ENCODE assay signal across 8 mouse cellular contexts in the genomic region with DNA sequence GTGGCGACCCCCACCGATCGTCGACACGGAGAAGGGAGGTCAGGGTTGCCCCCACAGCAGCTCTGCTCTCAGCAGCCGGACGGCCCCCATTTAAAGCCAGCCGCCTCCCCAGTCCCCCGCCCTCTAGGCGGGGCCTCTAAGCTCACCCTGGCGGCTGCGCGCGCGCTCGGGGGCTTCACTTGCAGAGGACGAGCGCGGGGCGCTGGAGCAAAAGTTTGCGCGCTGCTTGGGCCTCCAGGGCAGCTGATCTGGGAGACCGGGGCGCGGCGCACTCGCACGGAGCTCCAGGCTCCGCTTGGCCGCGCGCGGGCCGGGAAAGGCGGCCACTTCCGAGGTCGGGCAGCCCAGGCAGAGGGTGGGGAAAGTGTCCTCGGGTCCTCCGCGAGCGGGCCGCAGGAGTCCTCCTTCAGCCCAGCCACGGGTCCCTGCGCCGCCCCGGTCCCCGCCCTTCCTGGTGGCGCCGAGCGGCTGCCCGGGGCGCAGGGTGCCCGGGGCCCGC. TPM values are rescaled to one million over a fixed set of nuclear protein-coding genes. Genes with fewer than 3 reads are reported as not detected.
DNase-seq lines count a peak whose midpoint lies in the region; ATAC-seq and TF ChIP-seq lines count a peak whose summit lies in the region.

TSS of gene Prima1 (minus strand) at position 68 of the 499 bp plus-strand sequence.

- WGBS in heart, embryonic 12.5 days: under 1% methylated on average over 54 of the region's 54 CpGs
- 0% methylated on average over 41 of the region's 54 CpGs for WGBS in kidney, embryonic 16.5 days
- under 1% methylated on average over 45 of the region's 54 CpGs for WGBS in neural tube, embryonic 11.5 days

- H3K27ac ChIP-seq in embryonic fibroblast, embryonic 13.5 days (ENCODE audit: insufficient read depth, low read length): no peak within 1 kb of the TSS
- peak within 1 kb of the TSS; percentile 69 for H3K27ac ChIP-seq in heart, embryonic 12.5 days (ENCODE audit: poor library complexity, severe bottlenecking)
- H3K27ac ChIP-seq in kidney, embryonic 16.5 days (ENCODE audit: low read length): peak within 1 kb of the TSS; percentile 86
- H3K27ac ChIP-seq in neural tube, embryonic 11.5 days (ENCODE audit: low read depth, low read length): peak within 1 kb of the TSS; percentile 75

- H3K4me3 ChIP-seq in embryonic fibroblast, embryonic 13.5 days (ENCODE audit: insufficient read depth, low read length): peak within 1 kb of the TSS; percentile 21
- peak within 1 kb of the TSS; percentile 73 for H3K4me3 ChIP-seq in heart, embryonic 12.5 days
- H3K4me3 ChIP-seq in kidney, embryonic 16.5 days (ENCODE audit: low read length): peak within 1 kb of the TSS; percentile 68
- H3K4me3 ChIP-seq in neural tube, embryonic 11.5 days (ENCODE audit: low read depth, low read length): peak within 1 kb of the TSS; percentile 65

- peak within 1 kb of the TSS; percentile 80 for H3K4me2 ChIP-seq in heart, embryonic 12.5 days
- H3K4me2 ChIP-seq in kidney, embryonic 16.5 days (replicated peaks; ENCODE audit: low read depth, low read length): peak within 1 kb of the TSS; percentile 68
- peak within 1 kb of the TSS; percentile 90 for H3K4me2 ChIP-seq in neural tube, embryonic 11.5 days (ENCODE audit: low read depth)

- peak; percentile 26 for DNase-seq in brain, embryonic 18.5 days (ENCODE audit: low read depth, low spot score)
- peak; percentile 56 for DNase-seq in liver
- DNase-seq in neural tube, embryonic 11.5 days (ENCODE audit: low spot score): peak; percentile 84
- DNase-seq in urinary bladder, adult 2 months (ENCODE audit: low spot score): peak; percentile 66
- no peak for DNase-seq in thymus, postnatal 10 days (ENCODE audit: low spot score in 2 of 2)

- peaks cover 44% of the 10 kb centered on the region for H3K27me3 ChIP-seq in heart, embryonic 12.5 days (replicated peaks)
- peaks cover 10% of the 10 kb centered on the region; the same call in 1 of the 2 replicates for H3K27me3 ChIP-seq in kidney, embryonic 16.5 days (ENCODE audit: insufficient read depth, low read length)
- 0 out of 2 replicates have a peak, but pooled peaks cover 6% of the 10 kb centered on the region for H3K27me3 ChIP-seq in neural tube, embryonic 11.5 days (ENCODE audit: control insufficient read depth, insufficient read depth, low read length)

- no peak for TF ChIP-seq POLR2A in embryonic fibroblast, embryonic 13.5 days (IDR thresholded peaks at IDR 0.05; ENCODE audit: low read depth, low read length)

- no peaks in the 10 kb centered on the region for H3K9me3 ChIP-seq in heart, embryonic 12.5 days (replicated peaks)
- H3K9me3 ChIP-seq in kidney, embryonic 16.5 days (ENCODE audit: low read length): no peaks in the 10 kb centered on the region
- no peaks in the 10 kb centered on the region for H3K9me3 ChIP-seq in neural tube, embryonic 11.5 days (ENCODE audit: control insufficient read depth, low read length)

- peak within 1 kb of the TSS; percentile 79 for H3K9ac ChIP-seq in heart, embryonic 12.5 days
- H3K9ac ChIP-seq in kidney, embryonic 16.5 days (replicated peaks; ENCODE audit: low read length): peak within 1 kb of the TSS; percentile 84
- peak within 1 kb of the TSS; percentile 82 for H3K9ac ChIP-seq in neural tube, embryonic 11.5 days (ENCODE audit: low read length)

- no peak for TF ChIP-seq CTCF in embryonic fibroblast, embryonic 13.5 days (IDR thresholded peaks at IDR 0.05; ENCODE audit: borderline replicate concordance, insufficient read depth, low read length)

- peak; percentile 78 for ATAC-seq in heart, embryonic 12.5 days (ENCODE audit: insufficient number of reproducible peaks, low FRiP score)
- ATAC-seq in kidney, embryonic 16.5 days (ENCODE audit: low FRiP score, low TSS enrichment): peak; percentile 84
- ATAC-seq in neural tube, embryonic 11.5 days (ENCODE audit: insufficient read depth, low FRiP score, low TSS enrichment): peak; percentile 80

- H3K4me1 ChIP-seq in embryonic fibroblast, embryonic 13.5 days (ENCODE audit: control insufficient read depth, insufficient read depth, low read length): no peaks in the 10 kb centered on the region
- peaks cover 11% of the 10 kb centered on the region for H3K4me1 ChIP-seq in heart, embryonic 12.5 days (replicated peaks)
- H3K4me1 ChIP-seq in kidney, embryonic 16.5 days (ENCODE audit: insufficient read depth, low read length): peaks cover 9% of the 10 kb centered on the region
- peaks cover 5% of the 10 kb centered on the region; the same call in 1 of the 2 replicates for H3K4me1 ChIP-seq in neural tube, embryonic 11.5 days (ENCODE audit: control insufficient read depth, insufficient read depth, low read length)

- H3K36me3 ChIP-seq in heart, embryonic 12.5 days: no peaks in the 10 kb centered on the region
- no peaks in the 10 kb centered on the region for H3K36me3 ChIP-seq in kidney, embryonic 16.5 days (ENCODE audit: insufficient read depth, low read length)
- H3K36me3 ChIP-seq in neural tube, embryonic 11.5 days (ENCODE audit: control insufficient read depth, insufficient read depth, low read length): no peaks in the 10 kb centered on the region

RNA-seq across cellular contexts. Expression of gene Prima1, which starts in this region (rescaled TPM):
- not detected in 2 replicates for polyA plus RNA-seq in embryonic fibroblast, embryonic 13.5 days (2011; ENCODE audit: insufficient read length, low read depth, missing spikeins)
- polyA plus RNA-seq in heart, embryonic 12.5 days (2016; fragmentation: Nextera tagmentation; extraction: Ambion mirVana): 0.75 TPM in 1 of 2 replicates, not detected in the other
- 0.47 and 1.5 TPM in 2 replicates for polyA plus RNA-seq in kidney, embryonic 16.5 days (2015; fragmentation: Nextera tagmentation; extraction: Ambion mirVana)
- polyA plus RNA-seq in neural tube, embryonic 11.5 days (2014; fragmentation: Nextera tagmentation; extraction: Ambion mirVana): 1.9 and 2.0 TPM in 2 replicates
- polyA plus RNA-seq in urinary bladder, adult 2 months (2012; rRNA removed): 7.5 and 8.4 TPM in 2 replicates

Comparison
In these comparisons a context has a peak if more than half of its experiments do, and no peak if none do; other contexts are left out.
1. Peak in ATAC-seq, H3K4me3 ChIP-seq, H3K27ac ChIP-seq, H3K9ac ChIP-seq and H3K4me2 ChIP-seq in heart, embryonic 12.5 days; RNA of the gene not detected or under 1 TPM.
2. DNase-seq: peak in brain, embryonic 18.5 days (single experiment), liver (single experiment), neural tube, embryonic 11.5 days (single experiment) and urinary bladder, adult 2 months (single experiment); none in thymus, postnatal 10 days (0 of 2).
3. H3K4me3 ChIP-seq: peak in every context shown above with its lines; median percentile 73 in heart, embryonic 12.5 days; 68 in kidney, embryonic 16.5 days; 65 in neural tube, embryonic 11.5 days; 21 in embryonic fibroblast, embryonic 13.5 days.
4. Peak in every context shown above with its lines, with median percentiles within 50 percentile points of each other: ATAC-seq, H3K4me2 ChIP-seq and H3K9ac ChIP-seq.